Mouse (Mus musculus) cerebellum, adult 11 months (tissue): Measurements from ENCODE around the gene 4930426L09Rik.

Source experiments
- DNase-seq: peaks from one replicate; pipeline ENCODE4 v3.0.0; 2022

4930426L09Rik gene

GRCm38 (mm10) chr2:19018034-19018433, 19.9 kb downstream of the 4930426L09Rik start:
- no peak for DNase-seq

- no peak for DNase-seq
Observed at GRCm38 (mm10) chr2:19024807-19025206, 26.7 kb downstream of the 4930426L09Rik start.

- no peak for DNase-seq
Observed at GRCm38 (mm10) chr2:19037430-19037829, 39.3 kb downstream of the 4930426L09Rik start.

GRCm38 (mm10) chr2:19037907-19038570, 39.9 kb downstream of the 4930426L09Rik start:
- DNase-seq: no peak

GRCm38 (mm10) chr2:19048225-19048624, 50.1 kb downstream of the 4930426L09Rik start:
- no peak for DNase-seq

GRCm38 (mm10) chr2:19049341-19049740, 51.2 kb downstream of the 4930426L09Rik start:
- no peak for DNase-seq
